Mouse (Mus musculus) heart, postnatal 36 days (tissue): ENCODE results near the gene Cyp2a4. TPM values are rescaled to one million over a fixed set of nuclear protein-coding genes. Genes with fewer than 3 reads are reported as not detected.
"Not testable (repeated sequence)": the region's sequence is repeated elsewhere in the genome, so short reads cannot be mapped to it uniquely, and the experiment has no call there.

Experiments used
- DNase-seq, 2 experiments: peaks; one replicate each; pipeline ENCODE4 v3.0.0; 2021 to 2022
- intact Hi-C: fragments of 180-260 bp; cut with DNase I; formaldehyde crosslinking; loops from one replicate; pipeline ENCODE4 v1.15.1; 2025
- total RNA-seq, 2 experiments: library from RNA; stranded (reverse); gene quantifications; 2 replicates each; pipeline ENCODE4 v1.2.3; 2021

Gene Cyp2a4
- not detected for total RNA-seq

DNA sequence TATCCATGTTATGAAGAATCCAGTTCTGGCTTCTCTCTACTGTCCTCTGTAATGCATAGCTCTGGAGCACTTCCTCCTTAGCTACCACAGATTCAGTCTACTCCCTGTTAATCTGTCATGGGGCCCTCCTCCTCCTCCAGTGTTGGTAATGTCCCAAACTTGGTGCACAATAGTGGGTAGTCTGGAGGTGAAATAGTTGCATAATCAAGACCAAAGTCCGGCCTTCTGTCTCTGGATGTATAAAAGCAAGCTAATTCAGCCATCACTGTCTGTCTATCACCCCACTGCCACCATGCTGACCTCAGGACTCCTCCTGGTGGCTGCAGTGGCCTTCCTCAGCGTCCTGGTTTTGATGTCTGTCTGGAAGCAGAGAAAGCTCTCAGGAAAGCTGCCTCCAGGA is at the start of gene Cyp2a4:
Cyp2a4 (plus strand) TSS at position 244 of the 400 bp plus-strand sequence.
- DNase-seq: not testable (repeated sequence)

DNA sequence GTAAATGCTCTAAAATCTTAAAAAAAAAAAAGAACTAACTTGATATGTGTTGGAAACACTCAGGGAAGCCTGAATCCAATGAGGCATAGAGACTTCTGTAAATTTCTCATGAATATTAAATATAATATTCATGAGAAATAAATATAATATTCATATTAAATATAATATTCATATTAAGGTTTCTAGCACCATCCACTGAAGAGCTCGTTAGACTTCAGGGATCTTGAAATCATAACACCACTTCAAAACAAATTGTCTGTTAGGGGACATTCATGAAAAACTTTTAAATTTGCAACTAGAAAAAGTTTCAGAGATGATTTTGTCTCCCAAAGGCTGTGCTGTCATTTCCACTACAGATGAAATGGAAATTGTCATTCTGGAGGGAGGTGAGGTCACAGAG is 46.9 kb upstream of the Cyp2a4 start, which contains the start of gene Vmn1r184:
Vmn1r184 (plus strand) TSS at position 301 of the 400 bp plus-strand sequence.
- DNase-seq, intact Hi-C loops: not testable (repeated sequence)

More for the DNA sequence above, at the start of gene Cyp2a4:
- intact Hi-C loops: not testable (repeated sequence)

DNA sequence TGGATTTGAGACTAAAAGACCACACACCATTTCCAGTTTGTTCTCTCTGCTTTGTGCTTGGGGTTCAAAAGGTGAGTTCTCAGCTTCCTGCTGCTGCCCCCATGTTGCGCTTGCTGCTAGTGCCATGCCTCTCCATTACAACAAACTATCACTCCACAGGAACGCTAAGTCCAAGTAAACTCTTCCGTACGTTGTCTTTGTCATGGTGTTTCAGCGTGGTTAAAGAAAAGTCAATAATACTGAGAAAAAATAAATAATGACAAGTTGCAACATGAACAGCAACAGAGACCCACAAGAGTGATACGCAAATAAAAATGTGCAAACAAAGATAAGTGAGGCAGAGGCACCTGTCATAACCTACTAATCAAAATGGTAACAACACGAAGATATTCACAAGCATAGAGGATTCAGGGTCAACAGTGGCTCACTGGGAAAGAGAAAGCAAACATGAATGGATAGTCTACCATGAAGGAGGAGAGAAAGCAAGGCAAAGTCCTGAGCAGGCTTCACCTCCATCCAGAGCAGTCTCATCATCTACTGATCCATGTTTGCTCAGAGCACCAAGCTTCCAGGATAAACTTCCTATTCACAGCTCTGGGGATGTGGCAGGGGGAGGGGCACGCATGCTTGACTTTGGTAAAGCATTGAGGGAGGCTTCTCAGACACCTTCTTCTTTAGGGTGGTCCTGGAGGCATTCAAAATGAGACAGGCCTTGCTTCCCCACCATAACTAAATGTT is 3.4 kb upstream of the Cyp2a4 start:
- intact Hi-C loops, DNase-seq: not testable (repeated sequence)

DNA sequence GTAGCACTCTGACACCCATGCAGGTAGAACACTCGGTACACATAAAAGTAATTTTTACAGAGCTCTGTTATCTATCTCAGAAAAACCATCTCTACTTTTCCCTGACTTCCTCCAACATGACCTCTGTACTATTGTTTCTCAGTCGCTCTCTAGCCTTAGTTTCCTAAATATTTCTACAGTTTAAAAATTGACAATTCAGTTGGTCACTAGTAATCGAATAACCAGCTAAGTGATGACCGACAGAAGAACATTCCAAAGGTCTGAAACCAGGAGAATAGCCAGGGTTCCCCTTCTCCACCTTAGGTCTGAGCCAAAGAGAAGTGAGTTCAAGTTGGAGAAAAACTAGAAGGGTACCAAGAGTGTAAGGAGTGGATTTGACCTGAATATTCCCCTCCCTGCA is 4.8 kb downstream of the Cyp2a4 start:
- intact Hi-C loops, DNase-seq: not testable (repeated sequence)

DNA sequence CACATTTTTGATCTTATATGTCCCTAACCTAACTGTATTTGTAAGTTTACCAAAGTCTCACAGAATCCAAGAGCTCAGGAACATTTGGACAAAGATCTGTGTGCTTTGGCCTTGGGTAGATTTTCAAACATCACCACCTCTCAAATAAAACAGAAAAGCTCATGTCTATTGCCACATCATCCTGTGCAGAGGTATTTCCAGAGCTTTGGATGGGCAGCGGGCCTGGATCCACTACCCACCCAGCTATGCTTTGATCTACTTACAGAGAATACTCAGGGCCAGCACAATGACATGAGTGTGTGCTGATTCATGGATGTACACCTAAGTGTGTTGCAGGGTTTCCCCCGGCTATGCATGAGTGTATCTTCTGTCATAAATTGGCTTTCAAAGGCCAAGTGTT is 8.2 kb downstream of the Cyp2a4 start:
- DNase-seq, intact Hi-C loops: not testable (repeated sequence)

DNA sequence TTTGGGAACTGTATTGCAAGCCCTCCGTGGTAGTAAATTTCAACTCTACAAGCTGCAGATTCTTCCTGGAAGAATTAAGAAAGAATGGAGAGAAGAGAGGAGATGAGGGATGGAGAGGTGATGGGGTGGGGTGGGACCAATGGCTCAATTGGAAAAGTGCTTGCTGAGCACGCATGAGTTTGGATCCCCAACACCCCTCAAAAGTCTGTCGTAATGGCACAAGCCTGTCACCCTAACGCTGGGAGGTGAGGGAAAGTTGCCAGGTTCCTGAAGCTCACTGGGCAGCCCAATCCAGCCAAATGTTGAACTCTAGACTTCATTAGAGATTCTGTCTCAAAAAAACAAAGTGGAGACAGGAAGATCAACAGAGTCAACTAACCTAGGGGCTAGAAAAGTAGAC is 8.8 kb downstream of the Cyp2a4 start:
- intact Hi-C loops, DNase-seq: not testable (repeated sequence)

DNA sequence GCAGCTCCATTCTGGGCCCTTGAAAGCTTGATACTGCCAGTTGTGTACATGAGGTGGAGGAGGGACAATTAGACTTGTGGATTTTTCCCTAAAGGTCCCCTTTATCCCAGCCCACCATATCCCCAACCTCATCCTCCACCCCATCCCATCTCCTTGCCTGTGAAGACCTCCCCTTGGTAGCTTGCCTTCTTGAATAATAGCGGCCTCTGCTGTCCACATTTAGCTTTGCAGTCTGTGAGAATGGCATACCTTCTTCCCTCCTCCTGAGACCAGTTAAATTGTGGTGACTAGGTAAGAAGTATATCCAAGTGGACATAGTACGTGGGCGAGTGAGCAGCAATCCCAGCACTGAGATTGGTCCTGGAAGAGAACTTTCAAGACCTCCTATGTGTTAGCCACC is 13.4 kb downstream of the Cyp2a4 start:
- intact Hi-C loops, DNase-seq: not testable (repeated sequence)

DNA sequence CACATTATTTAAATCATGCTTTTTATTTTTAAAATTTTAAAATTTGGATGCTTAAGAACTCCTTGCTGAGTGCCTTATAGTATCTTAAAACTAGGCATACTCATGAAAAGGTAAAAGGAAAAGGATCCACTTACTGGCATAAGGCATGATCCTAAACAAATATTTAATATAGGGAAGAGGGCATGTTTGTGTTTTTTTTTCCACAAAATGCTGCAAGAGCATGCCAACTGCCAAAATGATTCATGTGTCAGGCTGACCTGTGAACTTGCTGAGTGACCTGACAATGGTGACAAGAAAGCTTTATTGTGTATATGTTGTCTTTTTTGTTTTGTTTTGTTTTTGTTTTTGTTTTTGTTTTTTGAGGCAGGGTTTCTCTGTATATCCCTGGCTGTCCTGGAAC is 43.2 kb downstream of the Cyp2a4 start:
- intact Hi-C loops, DNase-seq: not testable (repeated sequence)

DNA sequence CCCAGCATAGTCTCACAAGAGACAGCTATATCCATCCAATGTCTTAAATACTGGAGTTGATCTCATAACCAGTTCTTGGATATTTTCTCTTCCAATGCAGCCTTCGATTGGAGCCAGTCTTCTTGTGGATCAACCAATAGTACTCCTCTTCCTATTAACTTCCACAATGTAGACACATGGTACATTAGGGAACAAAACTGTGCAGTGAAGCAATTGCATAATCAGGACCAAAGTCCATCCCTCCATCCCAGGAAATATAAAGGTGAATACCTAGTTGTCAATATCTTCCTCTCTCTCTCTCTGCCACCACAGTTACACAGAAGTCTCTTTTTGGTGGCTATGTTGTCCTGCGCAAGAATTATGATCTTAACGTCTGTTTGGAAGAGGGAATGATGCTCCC is 45.3 kb downstream of the Cyp2a4 start:
- DNase-seq, intact Hi-C loops: not testable (repeated sequence)

DNA sequence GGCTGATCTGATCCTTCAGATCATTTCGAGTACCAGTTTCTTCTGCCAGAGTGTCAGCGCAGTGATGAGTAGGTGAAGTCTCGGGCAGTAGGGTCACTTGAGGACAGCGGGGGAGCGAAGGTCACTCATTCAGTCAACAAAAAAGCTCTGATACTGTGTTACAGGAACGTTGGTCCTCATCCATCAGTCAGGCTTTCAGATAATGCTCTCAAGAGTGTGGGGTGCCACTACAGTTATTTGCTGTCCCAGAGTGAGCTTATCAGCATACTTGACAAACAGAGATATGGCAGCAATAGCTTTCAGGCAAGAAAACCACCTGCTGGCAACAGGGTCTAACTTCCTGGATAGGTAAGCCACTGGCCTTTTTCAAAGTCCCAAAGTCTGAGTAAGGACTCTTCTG is 49.8 kb downstream of the Cyp2a4 start:
- intact Hi-C loops, DNase-seq: not testable (repeated sequence)

Other genes starting within 250 kb of the Cyp2a4 start
- gene Cyp2b13, start 245.7 kb upstream of the Cyp2a4 start, total RNA-seq: not detected
- gene Cyp2b9, start 133.8 kb upstream of the Cyp2a4 start, total RNA-seq: not detected
- gene Vmn1r184, start 46.8 kb upstream of the Cyp2a4 start, total RNA-seq: not detected
- not detected for gene Nlrp9c, start 96.5 kb downstream of the Cyp2a4 start, total RNA-seq
- not detected for gene Nlrp4a, start 127.9 kb downstream of the Cyp2a4 start, total RNA-seq
- not detected for gene Nlrp9a, start 227.9 kb downstream of the Cyp2a4 start, total RNA-seq